Mouse (Mus musculus): Measurements from ENCODE around the gene Ncor2. TPM values are rescaled to one million over a fixed set of nuclear protein-coding genes. Genes with fewer than 3 reads are reported as not detected.

The Ncor2 gene
- total and polyA plus RNA-seq, 3 experiments, result 5.0 to 46.8 TPM; not detected in 1

DNA sequence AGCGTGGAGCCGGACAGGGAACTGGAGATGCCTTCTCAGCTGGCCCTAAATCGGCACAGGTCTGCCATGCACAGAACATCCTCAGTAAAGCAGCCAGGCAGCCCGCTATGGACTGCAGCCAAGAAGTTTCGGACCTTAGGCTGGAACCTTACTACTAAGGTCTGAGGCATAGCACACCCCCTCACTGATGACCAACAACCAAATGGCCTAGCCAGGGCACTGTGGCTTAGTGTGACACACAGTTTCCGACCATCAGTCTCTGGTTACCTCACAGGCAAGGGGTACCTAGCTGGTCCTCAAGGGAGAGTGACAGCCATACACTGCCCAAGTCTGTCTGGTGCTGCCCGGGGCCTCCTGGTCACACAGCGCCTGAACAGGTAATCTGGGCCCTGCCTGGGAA, 105.1 kb downstream of the Ncor2 start:
- Histone ChIP-seq H3K27ac (ENCODE audit: control insufficient read depth, low read depth, low read length) (no peak overlapping the region), H3K79me2 (ENCODE audit: control insufficient read depth, insufficient read depth, low read length, poor library complexity) (no peaks in the 10 kb centered on the region), H3K9me3 (replicated peaks; ENCODE audit: insufficient read depth, low read length) (no peaks in the 10 kb centered on the region), H3K4me3 (ENCODE audit: control insufficient read depth in 1 of 2, insufficient read depth in 1 of 2, low read depth in 2 of 2, low read length in 2 of 2) (no peak overlapping the region), H3K27me3 (ENCODE audit: control insufficient read depth in 1 of 2, insufficient read depth in 2 of 2, low read length in 2 of 2) (no peaks in the 10 kb centered on the region), H3K36me3 (ENCODE audit: control insufficient read depth in 1 of 2, insufficient read depth in 2 of 2, low read length in 2 of 2) (no peaks in the 10 kb centered on the region), H3K9ac (ENCODE audit: control insufficient read depth, low read depth, low read length, poor library complexity, severe bottlenecking) (no peak overlapping the region), H3K4me1 (ENCODE audit: control insufficient read depth in 1 of 2, insufficient read depth in 2 of 2, low read length in 2 of 2) (0 out of 4 replicates have a peak, but pooled peaks cover 0 to 3% of the 10 kb centered on the region in 2 experiments)
- TF ChIP-seq TCF12 (IDR thresholded peaks at IDR 0.05; ENCODE audit: low read depth, low read length) (no peak), TAL1 (IDR thresholded peaks at IDR 0.05; ENCODE audit: low read length) (no peak), E2F4 (IDR thresholded peaks at IDR 0.05; ENCODE audit: borderline replicate concordance, low read depth, low read length) (no peak), ZC3H11A (IDR thresholded peaks at IDR 0.05; ENCODE audit: low read depth, low read length) (no peak), TBP (IDR thresholded peaks at IDR 0.05; ENCODE audit: low read depth, low read length) (no peak), JUND (IDR thresholded peaks at IDR 0.05; ENCODE audit: low read depth, low read length) (no peak), MXI1 (IDR thresholded peaks at IDR 0.05; ENCODE audit: low read depth, low read length) (no peak), EP300 (IDR thresholded peaks at IDR 0.05; ENCODE audit: low read depth in 1 of 2, low read length in 2 of 2) (no peak), MEF2A (IDR thresholded peaks at IDR 0.05; ENCODE audit: extremely low read depth, insufficient replicate concordance, low read depth, low read length, poor library complexity, severe bottlenecking) (no peak), ZNF384 (IDR thresholded peaks at IDR 0.05; ENCODE audit: low read depth, low read length) (no peak), UBTF (IDR thresholded peaks at IDR 0.05; ENCODE audit: borderline replicate concordance, insufficient read depth, low read depth, low read length) (no peak)
- no peak for DNase-seq (ENCODE audit: low read depth, low spot score)

- no peak for DNase-seq (ENCODE audit: low read depth, low spot score)
Measured at GRCm38 (mm10) chr5:125073335-125073734, 105.7 kb downstream of the Ncor2 start.

More at GRCm38 (mm10) chr5:125073335-125073734, 105.7 kb downstream of the Ncor2 start:
- H3K79me2 ChIP-seq (ENCODE audit: control insufficient read depth, insufficient read depth, low read length, poor library complexity), result no peaks in the 10 kb centered on the region
- no peak overlapping the region for H3K27ac ChIP-seq (ENCODE audit: control insufficient read depth, low read depth, low read length)
- H3K4me1 ChIP-seq (ENCODE audit: control insufficient read depth in 1 of 2, insufficient read depth in 2 of 2, low read length in 2 of 2), result 0 out of 4 replicates have a peak, but pooled peaks cover 0 to 3% of the 10 kb centered on the region in 2 experiments
- no peak for TF ChIP-seq USF1 (IDR thresholded peaks at IDR 0.05; ENCODE audit: low read depth, low read length)
- no peak for TF ChIP-seq MAX (IDR thresholded peaks at IDR 0.05; ENCODE audit: low read length)
- no peak for TF ChIP-seq GABPA (IDR thresholded peaks at IDR 0.05; ENCODE audit: low read depth, low read length)
- TF ChIP-seq E2F4 (IDR thresholded peaks at IDR 0.05; ENCODE audit: borderline replicate concordance, low read depth, low read length), result no peak
- TF ChIP-seq CTCF (IDR thresholded peaks at IDR 0.05 in 2 of 3, conservative IDR thresholded peaks at IDR 0.05 in 1 of 3; ENCODE audit: control insufficient read depth in 1 of 3, insufficient read depth in 1 of 3, low read depth in 2 of 3, low read length in 3 of 3, poor library complexity in 1 of 3, severe bottlenecking in 1 of 3), result no peak
- TF ChIP-seq HCFC1 (IDR thresholded peaks at IDR 0.05; ENCODE audit: low read depth, low read length), result no peak
- TF ChIP-seq JUND (IDR thresholded peaks at IDR 0.05; ENCODE audit: low read depth, low read length), result no peak
- TF ChIP-seq CHD2 (IDR thresholded peaks at IDR 0.05; ENCODE audit: low read length), result no peak
- no peak for TF ChIP-seq RAD21 (IDR thresholded peaks at IDR 0.05; ENCODE audit: low read depth, low read length)
- no peak for TF ChIP-seq UBTF (IDR thresholded peaks at IDR 0.05; ENCODE audit: borderline replicate concordance, insufficient read depth, low read depth, low read length)
- no peak for TF ChIP-seq POLR2AphosphoS5 (IDR thresholded peaks at IDR 0.05; ENCODE audit: borderline replicate concordance, low read depth, low read length)
- no peak for TF ChIP-seq TBP (IDR thresholded peaks at IDR 0.05; ENCODE audit: low read depth, low read length)
- TF ChIP-seq MAZ (IDR thresholded peaks at IDR 0.05; ENCODE audit: low read depth, low read length), result no peak
- TF ChIP-seq CHD1 (IDR thresholded peaks at IDR 0.05; ENCODE audit: low read depth, low read length), result no peak
- TF ChIP-seq SIN3A (IDR thresholded peaks at IDR 0.05; ENCODE audit: low read length), result no peak
- TF ChIP-seq GATA1 (IDR thresholded peaks at IDR 0.05; ENCODE audit: low read depth, low read length), result no peak
- no peak for TF ChIP-seq USF2 (IDR thresholded peaks at IDR 0.05; ENCODE audit: borderline replicate concordance in 1 of 2, insufficient read depth in 1 of 2, low read depth in 1 of 2, low read length in 2 of 2)
- TF ChIP-seq EP300 (IDR thresholded peaks at IDR 0.05; ENCODE audit: low read depth in 1 of 2, low read length in 2 of 2), result no peak
- H3K4me3 ChIP-seq (ENCODE audit: control insufficient read depth in 1 of 2, insufficient read depth in 1 of 2, low read depth in 2 of 2, low read length in 2 of 2), result no peak overlapping the region
- no peaks in the 10 kb centered on the region for H3K36me3 ChIP-seq (ENCODE audit: control insufficient read depth in 1 of 2, insufficient read depth in 2 of 2, low read length in 2 of 2)
- no peaks in the 10 kb centered on the region for H3K27me3 ChIP-seq (ENCODE audit: control insufficient read depth in 1 of 2, insufficient read depth in 2 of 2, low read length in 2 of 2)
- H3K9me3 ChIP-seq (replicated peaks; ENCODE audit: insufficient read depth, low read length), result no peaks in the 10 kb centered on the region
- no peak overlapping the region for H3K9ac ChIP-seq (ENCODE audit: control insufficient read depth, low read depth, low read length, poor library complexity, severe bottlenecking)
